ENCODE assay signal across 9 mouse cellular contexts in the genomic region with DNA sequence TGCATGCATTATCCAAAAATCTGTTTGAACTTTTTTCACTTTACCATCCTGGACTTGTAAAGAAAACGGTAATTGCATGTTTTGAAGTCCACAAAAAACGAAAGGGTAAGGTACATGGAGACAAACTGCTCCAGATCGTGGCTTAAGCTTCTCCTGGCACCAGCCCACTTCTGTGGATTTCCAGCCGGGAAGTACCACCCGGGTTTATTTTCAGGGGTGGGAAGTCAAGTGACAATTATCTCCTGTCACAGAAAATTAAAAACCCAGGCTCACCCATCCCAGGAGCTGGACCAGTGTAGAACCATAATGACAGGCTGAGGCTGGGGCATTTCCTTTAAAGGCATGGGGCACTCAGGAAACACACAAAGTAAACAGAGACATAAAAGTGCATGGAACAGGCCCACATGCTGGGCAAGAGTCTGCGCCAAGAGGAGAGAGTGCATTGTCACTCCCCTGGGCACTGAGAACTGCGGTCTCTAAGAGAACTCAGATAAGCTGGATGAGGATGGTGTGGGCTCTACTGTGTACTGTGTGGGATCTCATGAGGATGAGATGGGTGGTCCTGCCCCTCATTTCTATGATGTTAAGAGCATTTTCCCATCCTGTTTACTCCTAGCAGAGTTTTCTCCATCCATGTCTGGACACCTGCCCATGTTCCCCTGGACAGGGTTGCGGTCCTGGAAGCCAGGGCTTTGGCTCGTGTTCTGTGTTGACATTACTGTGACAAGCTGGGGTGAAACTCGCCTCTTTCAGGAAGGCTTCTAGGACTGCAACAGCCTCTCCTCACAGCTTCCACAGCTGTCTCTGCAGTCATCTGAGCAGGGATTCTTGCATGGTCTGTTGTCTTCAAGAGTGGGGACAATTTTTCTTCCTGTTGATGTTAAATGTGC.
A peak's percentile ranks its signal among the peaks of the same experiment; 100 is the strongest.
DNase-seq lines count a peak whose midpoint lies in the region; ATAC-seq and TF ChIP-seq lines count a peak whose summit lies in the region.
"Had no signal": no experiment of that assay in that cellular context is flagged by ENCODE, and none has a peak within 500 bp of the region (broad histone marks: within the 10 kb centered on the region; RNA-seq: fewer than 3 reads in every experiment).

No protein-coding gene starts in this region.

- DNase-seq in cerebellum, postnatal 14 days, result peak; percentile 38 to 42
- no peak for DNase-seq in cerebellum, adult 18-20 months
- DNase-seq in midbrain, embryonic 14.5 days, result peak; percentile 24
- no peak for DNase-seq in midbrain, embryonic 11.5 days (ENCODE audit: low spot score, missing footprints)
- peak; percentile 61 for DNase-seq in lung, embryonic 14.5 days
- no peak for DNase-seq in stomach, postnatal 0 days (ENCODE audit: low spot score)
- no peak for DNase-seq in layer of hippocampus, adult 11-12 months (ENCODE audit: low spot score)
- no peak for DNase-seq in embryo, embryonic 9.5 days (ENCODE audit: extremely low spot score)
- DNase-seq: cerebellum, adult 9-10 months had no signal

- H3K4me2 ChIP-seq in midbrain, embryonic 14.5 days (ENCODE audit: low read length), result no peak overlapping the region
- H3K4me2 ChIP-seq in midbrain, embryonic 11.5 days, result no peak overlapping the region
- 0 out of 2 replicates have a peak overlapping the region, but pooled peaks have one; percentile 2 for H3K4me2 ChIP-seq in lung, embryonic 14.5 days
- H3K4me2 ChIP-seq in stomach, postnatal 0 days (replicated peaks; ENCODE audit: low read depth), result no peak overlapping the region

- H3K36me3 ChIP-seq in midbrain, embryonic 14.5 days (ENCODE audit: control insufficient read depth, insufficient read depth, low read length), result no peaks in the 10 kb centered on the region
- no peaks in the 10 kb centered on the region for H3K36me3 ChIP-seq in midbrain, embryonic 11.5 days (ENCODE audit: control insufficient read depth, insufficient read depth, low read length)
- H3K36me3 ChIP-seq in lung, embryonic 14.5 days (ENCODE audit: insufficient read depth), result no peaks in the 10 kb centered on the region
- H3K36me3 ChIP-seq in stomach, postnatal 0 days (ENCODE audit: control insufficient read depth, insufficient read depth, low read length), result no peaks in the 10 kb centered on the region

- H3K27me3 ChIP-seq in midbrain, embryonic 14.5 days (ENCODE audit: control insufficient read depth, insufficient read depth, low read length), result no peaks in the 10 kb centered on the region
- no peaks in the 10 kb centered on the region for H3K27me3 ChIP-seq in midbrain, embryonic 11.5 days (ENCODE audit: control insufficient read depth, insufficient read depth, low read length)
- no peaks in the 10 kb centered on the region for H3K27me3 ChIP-seq in lung, embryonic 14.5 days (ENCODE audit: insufficient read depth, low read length)
- H3K27me3 ChIP-seq in stomach, postnatal 0 days (ENCODE audit: control insufficient read depth, insufficient read depth, low read length), result no peaks in the 10 kb centered on the region

- H3K4me3 ChIP-seq in midbrain, embryonic 14.5 days (replicated peaks; ENCODE audit: low read depth, low read length), result no peak overlapping the region
- no peak overlapping the region for H3K4me3 ChIP-seq in midbrain, embryonic 11.5 days (ENCODE audit: low read depth, low read length)
- H3K4me3 ChIP-seq in lung, embryonic 14.5 days (ENCODE audit: low read depth, low read length), result no peak overlapping the region
- no peak overlapping the region for H3K4me3 ChIP-seq in stomach, postnatal 0 days (ENCODE audit: low read depth, low read length)

- no peak overlapping the region for H3K27ac ChIP-seq in midbrain, embryonic 14.5 days (replicated peaks; ENCODE audit: low read depth, low read length)
- no peak overlapping the region for H3K27ac ChIP-seq in midbrain, embryonic 11.5 days (ENCODE audit: low read depth, low read length)
- H3K27ac ChIP-seq in lung, embryonic 14.5 days (ENCODE audit: low read depth), result peak overlapping the region; percentile 5; the same call in 1 of the 2 replicates
- peak overlapping the region; percentile 45 for H3K27ac ChIP-seq in stomach, postnatal 0 days (replicated peaks)

- H3K9ac ChIP-seq in midbrain, embryonic 14.5 days (replicated peaks; ENCODE audit: low read length), result no peak overlapping the region
- H3K9ac ChIP-seq in midbrain, embryonic 11.5 days (ENCODE audit: low read length), result no peak overlapping the region
- no peak overlapping the region for H3K9ac ChIP-seq in lung, embryonic 14.5 days
- H3K9ac ChIP-seq in stomach, postnatal 0 days (ENCODE audit: low read length), result no peak overlapping the region

- no peak for ATAC-seq in midbrain, embryonic 14.5 days (ENCODE audit: low FRiP score, low TSS enrichment)
- ATAC-seq in midbrain, embryonic 11.5 days (ENCODE audit: low FRiP score), result no peak
- ATAC-seq in lung, embryonic 14.5 days (ENCODE audit: insufficient read depth), result peak; percentile 72
- peak; percentile 68; the same call in 1 of the 2 replicates for ATAC-seq in stomach, postnatal 0 days (ENCODE audit: low FRiP score, low TSS enrichment)

- H3K9me3 ChIP-seq in midbrain, embryonic 14.5 days (ENCODE audit: control insufficient read depth, low read length), result no peaks in the 10 kb centered on the region
- H3K9me3 ChIP-seq in midbrain, embryonic 11.5 days (ENCODE audit: control insufficient read depth, low read length), result no peaks in the 10 kb centered on the region
- no peaks in the 10 kb centered on the region for H3K9me3 ChIP-seq in lung, embryonic 14.5 days (ENCODE audit: low read depth, low read length)
- H3K9me3 ChIP-seq in stomach, postnatal 0 days (ENCODE audit: control insufficient read depth, low read length), result no peaks in the 10 kb centered on the region

- H3K4me1 ChIP-seq in midbrain, embryonic 14.5 days (ENCODE audit: control insufficient read depth, insufficient read depth, low read length), result no peaks in the 10 kb centered on the region
- no peaks in the 10 kb centered on the region for H3K4me1 ChIP-seq in midbrain, embryonic 11.5 days (ENCODE audit: control insufficient read depth, insufficient read depth, low read length)
- H3K4me1 ChIP-seq in lung, embryonic 14.5 days (ENCODE audit: insufficient read depth), result peaks cover 8% of the 10 kb centered on the region
- 0 out of 2 replicates have a peak, but pooled peaks cover 4% of the 10 kb centered on the region for H3K4me1 ChIP-seq in stomach, postnatal 0 days (replicated peaks; ENCODE audit: control insufficient read depth, insufficient read depth)

- TF ChIP-seq CTCF in lung, embryonic 14.5 days (IDR thresholded peaks at IDR 0.05; ENCODE audit: low read depth), result no peak
- no peak for TF ChIP-seq CTCF in stomach, postnatal 0 days (IDR thresholded peaks at IDR 0.05; ENCODE audit: low read depth)

- peak; percentile 31 for TF ChIP-seq EP300 in stomach, postnatal 0 days (optimal IDR thresholded peaks at IDR 0.05)

- 66% methylated on average over 10 of the region's 10 CpGs for whole genome bisulfite sequencing in midbrain, embryonic 14.5 days
- 64% methylated on average over 10 of the region's 10 CpGs for WGBS in midbrain, embryonic 11.5 days
- 29% methylated on average over 10 of the region's 10 CpGs for WGBS in lung, embryonic 14.5 days
- 26% methylated on average over 10 of the region's 10 CpGs for WGBS in stomach, postnatal 0 days

Comparison
In these comparisons a context has a peak if more than half of its experiments do, and no peak if none do; other contexts are left out.
1. DNase-seq: peak in cerebellum, postnatal 14 days (2 of 2), midbrain, embryonic 14.5 days (single experiment) and lung, embryonic 14.5 days (single experiment); none in cerebellum, adult 18-20 months (0 of 2), midbrain, embryonic 11.5 days (single experiment), stomach, postnatal 0 days (single experiment), layer of hippocampus, adult 11-12 months (single experiment) and embryo, embryonic 9.5 days (single experiment).
2. ATAC-seq: peak in lung, embryonic 14.5 days (single experiment) and stomach, postnatal 0 days (single experiment); none in midbrain, embryonic 14.5 days (single experiment) and midbrain, embryonic 11.5 days (single experiment).
3. H3K27ac ChIP-seq: peak in lung, embryonic 14.5 days (single experiment) and stomach, postnatal 0 days (single experiment); none in midbrain, embryonic 14.5 days (single experiment) and midbrain, embryonic 11.5 days (single experiment).